Mouse (Mus musculus): ENCODE data around the gene Bag6. TPM values are rescaled to one million over a fixed set of nuclear protein-coding genes. Genes with fewer than 3 reads are reported as not detected.

Gene Bag6
- polyA plus RNA-seq, 1 experiment from 2014 or later: 87.9 TPM

DNA sequence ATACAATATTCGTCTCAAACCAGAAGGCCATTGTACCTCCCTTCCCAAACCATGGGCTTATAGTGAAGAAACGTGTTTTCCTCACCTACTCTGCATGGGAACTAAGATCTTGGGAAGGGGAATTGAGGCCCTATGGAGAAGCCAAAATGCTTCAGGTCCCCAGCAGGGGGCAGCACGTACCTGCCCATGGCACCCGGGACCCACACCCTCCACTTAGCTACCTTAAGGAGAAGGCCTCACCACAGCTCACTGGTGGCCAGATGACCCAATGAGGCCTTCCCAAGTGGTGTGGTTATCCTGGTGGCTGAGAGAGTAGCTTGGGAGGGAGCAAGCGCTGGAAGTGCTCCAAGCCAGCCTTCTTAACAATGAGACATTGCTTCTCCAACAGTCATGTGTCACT, 43.5 kb downstream of the Bag6 start:
- no peaks in the 10 kb centered on the region for H3K4me1 ChIP-seq
- 0 out of 2 replicates have a peak, but pooled peaks cover 1% of the 10 kb centered on the region for H3K27me3 ChIP-seq
- H3K9me3 ChIP-seq (replicated peaks): no peaks in the 10 kb centered on the region
- H3K4me2 ChIP-seq (replicated peaks): no peak overlapping the region
- no peaks in the 10 kb centered on the region for H3K36me3 ChIP-seq
- no peak overlapping the region for H3K27ac ChIP-seq
- WGBS: 18% methylated on average over 5 of the region's 5 CpGs
- H3K4me3 ChIP-seq: no peak overlapping the region
- H3K9ac ChIP-seq: no peak overlapping the region
- peak; percentile 58 for ATAC-seq (ENCODE audit: low FRiP score)

DNA sequence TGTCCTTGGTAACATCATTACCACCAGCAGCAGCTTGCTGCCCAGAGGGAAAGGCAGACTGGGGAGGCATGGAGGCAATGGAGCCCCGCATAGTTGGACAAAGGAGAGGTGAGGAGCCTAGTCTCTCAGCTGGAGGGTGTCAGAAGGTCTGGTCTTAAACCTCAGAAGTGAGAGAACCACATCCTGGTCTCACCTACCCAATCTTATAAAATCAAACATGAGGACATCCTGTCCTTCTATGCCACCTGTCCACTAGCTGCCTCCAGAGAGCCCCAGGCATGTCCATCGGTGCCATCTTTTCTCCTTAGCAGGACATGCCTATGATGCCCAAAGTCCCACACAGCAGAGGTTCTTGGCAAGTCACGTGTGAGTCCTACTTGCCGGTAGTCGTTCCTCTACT, 45.1 kb downstream of the Bag6 start:
- no peak overlapping the region for H3K27ac ChIP-seq
- WGBS: 91% methylated on average over 5 of the region's 5 CpGs
- no peaks in the 10 kb centered on the region for H3K36me3 ChIP-seq
- 0 out of 2 replicates have a peak, but pooled peaks cover 2% of the 10 kb centered on the region for H3K27me3 ChIP-seq
- no peaks in the 10 kb centered on the region for H3K9me3 ChIP-seq (replicated peaks)
- H3K4me1 ChIP-seq: no peaks in the 10 kb centered on the region
- no peak overlapping the region for H3K9ac ChIP-seq
- no peak overlapping the region for H3K4me2 ChIP-seq (replicated peaks)
- ATAC-seq (ENCODE audit: low FRiP score): no peak
- no peak overlapping the region for H3K4me3 ChIP-seq

GRCm38 (mm10) chr17:35185639-35186611, 50.9 kb downstream of the Bag6 start:
- Histone ChIP-seq H3K4me2 (replicated peaks) (peak overlapping the region; percentile 53), H3K4me1 (peaks cover 4% of the 10 kb centered on the region), H3K9me3 (replicated peaks) (no peaks in the 10 kb centered on the region), H3K36me3 (no peaks in the 10 kb centered on the region), H3K27ac (peak overlapping the region; percentile 57), H3K27me3 (0 out of 2 replicates have a peak, but pooled peaks cover 6% of the 10 kb centered on the region), H3K4me3 (peak overlapping the region; percentile 30), H3K9ac (peak overlapping the region; percentile 50; the same call in 1 of the 2 replicates)
- peak; percentile 11; the same call in 1 of the 2 replicates for ATAC-seq (ENCODE audit: low FRiP score)
- 2% methylated on average over 18 of the region's 18 CpGs for WGBS

GRCm38 (mm10) chr17:35186681-35187080, 51.7 kb downstream of the Bag6 start:
- Histone ChIP-seq H3K9me3 (replicated peaks) (no peaks in the 10 kb centered on the region), H3K27ac (peak overlapping the region; percentile 57), H3K36me3 (no peaks in the 10 kb centered on the region), H3K9ac (no peak overlapping the region), H3K4me2 (replicated peaks) (peak overlapping the region; percentile 53), H3K4me3 (peak overlapping the region; percentile 30), H3K4me1 (peaks cover 4% of the 10 kb centered on the region), H3K27me3 (0 out of 2 replicates have a peak, but pooled peaks cover 6% of the 10 kb centered on the region)
- WGBS: 1% methylated on average over 4 of the region's 4 CpGs
- ATAC-seq (ENCODE audit: low FRiP score): peak; percentile 43; the same call in 1 of the 2 replicates

GRCm38 (mm10) chr17:35187345-35187744, 52.4 kb downstream of the Bag6 start:
- no peak for ATAC-seq (ENCODE audit: low FRiP score)

GRCm38 (mm10) chr17:35187959-35188610, 53.1 kb downstream of the Bag6 start, which contains the start of gene Lst1:
Lst1 (minus strand) TSS chr17:35188439.
- ATAC-seq (ENCODE audit: low FRiP score): no peak
- Histone ChIP-seq H3K9ac (no peak within 1 kb of the TSS), H3K4me1 (peaks cover 4% of the 10 kb centered on the region), H3K27ac (no peak within 1 kb of the TSS), H3K36me3 (no peaks in the 10 kb centered on the region), H3K4me2 (replicated peaks) (no peak within 1 kb of the TSS), H3K4me3 (no peak within 1 kb of the TSS), H3K9me3 (replicated peaks) (no peaks in the 10 kb centered on the region), H3K27me3 (0 out of 2 replicates have a peak, but pooled peaks cover 9% of the 10 kb centered on the region)
- 67% methylated on average over 7 of the region's 7 CpGs for WGBS

More at GRCm38 (mm10) chr17:35187345-35187744, 52.4 kb downstream of the Bag6 start:
- H3K9me3 ChIP-seq (replicated peaks): no peaks in the 10 kb centered on the region
- H3K9ac ChIP-seq: no peak overlapping the region
- H3K36me3 ChIP-seq: no peaks in the 10 kb centered on the region
- no peak overlapping the region for H3K4me2 ChIP-seq (replicated peaks)
- H3K4me3 ChIP-seq: no peak overlapping the region
- peaks cover 4% of the 10 kb centered on the region for H3K4me1 ChIP-seq
- 0 out of 2 replicates have a peak, but pooled peaks cover 6% of the 10 kb centered on the region for H3K27me3 ChIP-seq
- WGBS: 81% methylated on average over 4 of the region's 4 CpGs
- no peak overlapping the region for H3K27ac ChIP-seq

- Histone ChIP-seq H3K9me3 (replicated peaks) (no peaks in the 10 kb centered on the region), H3K9ac (no peak overlapping the region), H3K27me3 (peaks cover 15% of the 10 kb centered on the region), H3K27ac (no peak overlapping the region), H3K4me2 (replicated peaks) (no peak overlapping the region), H3K4me3 (no peak overlapping the region), H3K36me3 (no peaks in the 10 kb centered on the region), H3K4me1 (peaks cover 4% of the 10 kb centered on the region)
- ATAC-seq (ENCODE audit: low FRiP score): no peak
- 73% methylated on average over 1 of the region's 1 CpGs for WGBS
These were observed 54.2 kb downstream of the Bag6 start for GRCm38 (mm10) chr17:35189186-35189585.

GRCm38 (mm10) chr17:35190096-35190495, 55.1 kb downstream of the Bag6 start:
- peaks cover 22% of the 10 kb centered on the region for H3K27me3 ChIP-seq
- no peaks in the 10 kb centered on the region for H3K36me3 ChIP-seq
- no peak overlapping the region for H3K27ac ChIP-seq
- peaks cover 11% of the 10 kb centered on the region for H3K4me1 ChIP-seq
- no peak overlapping the region for H3K4me3 ChIP-seq
- H3K9ac ChIP-seq: no peak overlapping the region
- WGBS: 71% methylated on average over 4 of the region's 4 CpGs
- no peak overlapping the region for H3K4me2 ChIP-seq (replicated peaks)
- H3K9me3 ChIP-seq (replicated peaks): no peaks in the 10 kb centered on the region
- no peak for ATAC-seq (ENCODE audit: low FRiP score)

DNA sequence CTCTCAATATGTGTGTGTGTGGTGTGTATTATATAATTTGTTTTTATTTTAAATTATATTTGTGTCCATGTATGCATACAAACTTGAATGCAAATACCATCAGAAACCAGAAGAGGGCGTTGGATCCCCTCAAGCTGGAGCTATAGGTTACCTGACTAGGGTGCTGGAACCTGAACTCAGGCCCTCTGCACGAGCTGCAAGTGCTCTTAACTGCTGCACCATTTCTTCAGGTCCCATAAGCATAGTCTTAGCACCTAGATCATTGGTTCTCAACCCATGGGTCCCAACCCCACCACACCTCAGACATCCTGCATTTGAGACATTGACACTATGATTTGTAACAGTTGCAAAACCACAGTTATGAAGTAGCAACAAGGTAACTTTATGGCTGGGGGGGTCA, 56.7 kb downstream of the Bag6 start:
- no peak overlapping the region for H3K4me2 ChIP-seq (replicated peaks)
- H3K4me3 ChIP-seq: no peak overlapping the region
- no peak for ATAC-seq (ENCODE audit: low FRiP score)
- no peaks in the 10 kb centered on the region for H3K36me3 ChIP-seq
- H3K27me3 ChIP-seq: peaks cover 38% of the 10 kb centered on the region
- no peaks in the 10 kb centered on the region for H3K9me3 ChIP-seq (replicated peaks)
- WGBS: 65% methylated on average over 2 of the region's 2 CpGs
- no peak overlapping the region for H3K9ac ChIP-seq
- no peak overlapping the region for H3K27ac ChIP-seq
- H3K4me1 ChIP-seq: peaks cover 18% of the 10 kb centered on the region

DNA sequence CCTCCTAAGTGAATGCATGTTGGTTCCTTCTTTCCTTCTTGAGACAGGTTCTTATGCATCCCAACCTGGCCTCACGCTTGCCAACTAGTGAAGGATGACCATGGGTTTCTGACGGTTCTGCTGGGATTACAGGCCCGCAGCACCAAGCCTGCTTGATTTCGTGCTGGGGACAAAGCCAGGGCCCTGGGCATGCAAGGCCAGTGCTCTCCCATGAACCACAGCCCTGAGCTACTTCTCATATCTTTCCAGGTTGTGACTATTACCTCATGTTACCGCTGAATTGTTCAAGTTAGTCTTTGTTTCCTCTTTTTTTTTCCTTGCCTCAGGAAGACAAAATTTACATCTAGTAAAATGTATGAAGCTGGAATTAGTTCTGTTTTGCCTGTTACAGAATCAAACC, 57.9 kb downstream of the Bag6 start:
- Histone ChIP-seq H3K9ac (no peak overlapping the region), H3K4me2 (replicated peaks) (no peak overlapping the region), H3K9me3 (replicated peaks) (no peaks in the 10 kb centered on the region), H3K27ac (no peak overlapping the region; the same call in 1 of the 2 replicates), H3K36me3 (no peaks in the 10 kb centered on the region), H3K4me1 (peaks cover 18% of the 10 kb centered on the region), H3K27me3 (peaks cover 46% of the 10 kb centered on the region), H3K4me3 (no peak overlapping the region)
- ATAC-seq (ENCODE audit: low FRiP score): no peak
- 89% methylated on average over 5 of the region's 5 CpGs for WGBS

DNA sequence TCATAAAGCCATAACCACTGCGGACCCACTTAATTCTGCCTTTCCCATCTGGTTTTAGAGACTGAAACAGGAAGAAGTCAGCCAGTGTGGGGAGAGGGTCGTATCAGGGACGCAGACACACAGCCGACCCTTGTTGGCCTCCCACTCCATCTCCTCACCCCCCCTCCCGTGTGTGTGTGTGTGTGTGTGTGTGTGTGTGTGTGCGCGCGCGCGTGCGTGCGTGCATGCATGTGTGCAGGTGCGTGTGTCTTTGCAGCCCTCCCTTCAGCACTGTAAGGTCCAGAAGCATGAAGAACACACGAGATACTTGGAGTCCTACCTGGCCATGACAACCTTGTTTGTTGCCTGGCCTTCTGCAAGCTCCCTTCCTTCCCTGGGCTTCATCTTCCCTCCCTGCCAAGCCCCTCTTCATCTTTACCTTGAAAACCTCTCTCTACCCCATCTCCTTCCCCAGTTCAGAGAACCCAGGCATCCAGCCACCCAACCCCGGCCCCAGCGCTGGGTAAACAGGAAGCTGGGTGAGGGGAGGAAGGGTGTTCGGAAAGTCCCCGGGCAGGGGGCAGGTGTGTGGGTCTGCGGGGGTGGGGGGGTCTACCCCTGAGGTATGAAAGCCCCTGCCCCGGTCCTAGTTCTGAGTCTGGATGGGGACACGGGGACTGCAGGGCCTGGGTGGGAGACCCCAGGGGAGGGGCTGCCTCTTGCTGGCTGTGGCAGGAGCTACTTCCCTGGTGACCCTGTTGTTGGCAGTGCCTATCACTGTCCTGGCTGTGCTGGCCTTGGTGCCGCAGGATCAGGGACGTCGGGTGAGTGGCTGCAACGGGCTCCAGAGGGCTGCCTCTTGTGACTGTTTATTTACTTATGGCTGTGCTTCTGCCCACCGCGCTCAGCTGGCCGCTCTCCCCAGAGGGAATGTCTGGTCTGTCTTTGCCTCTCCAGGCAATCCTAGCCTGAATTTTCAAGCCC, 59.2 kb downstream of the Bag6 start, which contains the start of gene Ltb:
TSS of gene Ltb (plus strand) at position 559 of the 963 bp plus-strand sequence.
- no peak within 1 kb of the TSS for H3K9ac ChIP-seq
- H3K4me3 ChIP-seq: peak within 1 kb of the TSS; percentile 35
- H3K4me1 ChIP-seq: peaks cover 18% of the 10 kb centered on the region
- H3K4me2 ChIP-seq (replicated peaks): peak within 1 kb of the TSS; percentile 60
- H3K36me3 ChIP-seq: no peaks in the 10 kb centered on the region
- 67% methylated on average over 28 of the region's 28 CpGs for WGBS
- no peak within 1 kb of the TSS for H3K27ac ChIP-seq
- H3K27me3 ChIP-seq: peaks cover 54% of the 10 kb centered on the region
- no peak for ATAC-seq (ENCODE audit: low FRiP score)
- H3K9me3 ChIP-seq (replicated peaks): no peaks in the 10 kb centered on the region
